Mouse (Mus musculus) layer of hippocampus, adult 8-10 months (tissue): ENCODE results near the gene Lnx1. TPM values are rescaled to one million over a fixed set of nuclear protein-coding genes. Genes with fewer than 3 reads are reported as not detected.

Source experiments
- DNase-seq, 2 experiments: peaks; one replicate each; pipeline ENCODE4 v3.0.0; 2022; ENCODE audit warnings: low spot score in 2 of 2
- total RNA-seq, 4 experiments: library from RNA; stranded (reverse); gene quantifications; 2 replicates each; pipeline ENCODE4 v1.2.4; 2022

Gene Lnx1
- total RNA-seq, 4 experiments from 2014 or later: 13.7 to 15.6 (median 14.6) TPM

- DNase-seq: no peak
Observed at GRCm38 (mm10) chr5:74606213-74606612, 96.5 kb downstream of the Lnx1 start.

- no peak for DNase-seq
Observed at GRCm38 (mm10) chr5:74603306-74603705, 99.4 kb downstream of the Lnx1 start.

- DNase-seq: no peak
Observed at GRCm38 (mm10) chr5:74602371-74602770, 100.3 kb downstream of the Lnx1 start.

GRCm38 (mm10) chr5:74601965-74602364 is 100.7 kb downstream of the Lnx1 start:
- DNase-seq: no peak

- DNase-seq: no peak
Observed at GRCm38 (mm10) chr5:74601171-74601570, 101.5 kb downstream of the Lnx1 start.

- DNase-seq: no peak
Observed at GRCm38 (mm10) chr5:74600010-74600409, 102.7 kb downstream of the Lnx1 start.

GRCm38 (mm10) chr5:74593147-74593546 is 109.6 kb downstream of the Lnx1 start:
- no peak for DNase-seq

GRCm38 (mm10) chr5:74591413-74591812 is 111.3 kb downstream of the Lnx1 start:
- DNase-seq: no peak

GRCm38 (mm10) chr5:74589133-74589532 is 113.6 kb downstream of the Lnx1 start:
- no peak for DNase-seq

- no peak for DNase-seq
Observed at GRCm38 (mm10) chr5:74571767-74572166, 130.9 kb downstream of the Lnx1 start.

GRCm38 (mm10) chr5:74561151-74561550 is 141.6 kb downstream of the Lnx1 start:
- DNase-seq: no peak

- no peak for DNase-seq
Observed at GRCm38 (mm10) chr5:74549566-74549965, 153.1 kb downstream of the Lnx1 start.

GRCm38 (mm10) chr5:74545606-74546005 is 157.1 kb downstream of the Lnx1 start:
- DNase-seq: no peak

Other genes with a start within 250 kb of the Lnx1 start
- gene Scfd2, start 171.2 kb downstream of the Lnx1 start, total RNA-seq: 10 to 100 TPM; 25.1 to 31.7 (median 28.8) TPM
- 10 to 100 TPM; 65.1 to 71.8 (median 68.0) TPM for gene Fip1l1, start 167.5 kb downstream of the Lnx1 start, total RNA-seq